Mouse (Mus musculus): ENCODE data around the gene Lama2.
"Not testable (repeated sequence)": the region's sequence is repeated elsewhere in the genome, so short reads cannot be mapped to it uniquely, and the experiment has no call there.

Lama2 gene

DNA sequence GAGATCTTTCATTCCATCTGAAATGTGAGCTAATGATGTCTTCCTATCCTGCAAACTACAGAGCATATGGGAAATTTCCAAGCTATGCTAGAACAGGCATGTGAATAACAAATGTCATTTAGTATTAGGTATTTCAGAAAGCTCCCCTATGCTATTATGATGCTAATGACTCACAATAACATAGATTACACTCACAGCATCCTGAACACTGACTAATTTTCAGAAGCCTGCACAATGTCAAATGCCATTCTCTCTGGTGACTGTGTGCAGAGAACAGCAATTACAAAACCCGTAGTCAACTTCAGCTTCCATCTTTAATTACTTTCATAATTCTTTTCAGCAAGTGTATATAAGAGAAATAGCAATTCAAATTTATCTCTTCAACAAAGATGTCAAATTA, 596.9 kb downstream of the Lama2 start:
- no peak for DNase-seq (ENCODE audit: low read depth, low spot score)

DNA sequence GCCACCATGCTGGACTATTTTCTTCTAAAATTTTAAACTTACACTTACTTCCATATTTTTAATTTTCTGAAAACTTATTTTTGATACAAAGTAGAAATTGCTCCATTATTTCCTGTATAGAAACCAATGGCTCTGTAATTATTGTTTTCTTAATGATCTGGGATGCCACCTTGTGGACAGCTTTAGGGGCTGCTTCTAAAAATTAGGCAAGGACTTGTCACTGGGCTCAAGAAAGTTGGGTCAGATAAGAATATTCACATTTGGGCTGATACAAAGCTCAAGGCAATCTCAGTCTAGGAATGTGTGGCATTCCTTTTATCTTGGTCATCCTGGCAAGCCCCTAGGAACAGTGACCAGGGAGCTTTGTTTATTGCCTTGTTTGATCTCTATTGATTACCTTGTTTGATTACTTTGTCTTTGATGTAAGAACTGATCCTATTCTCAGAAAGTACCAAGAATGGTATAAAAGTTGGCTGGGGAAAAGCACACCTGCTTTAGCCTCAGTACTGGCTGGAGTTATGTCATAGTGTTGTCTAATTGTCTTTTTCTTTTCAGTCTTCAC, 606.7 kb downstream of the Lama2 start:
- no peak for DNase-seq (ENCODE audit: low read depth, low spot score)

DNA sequence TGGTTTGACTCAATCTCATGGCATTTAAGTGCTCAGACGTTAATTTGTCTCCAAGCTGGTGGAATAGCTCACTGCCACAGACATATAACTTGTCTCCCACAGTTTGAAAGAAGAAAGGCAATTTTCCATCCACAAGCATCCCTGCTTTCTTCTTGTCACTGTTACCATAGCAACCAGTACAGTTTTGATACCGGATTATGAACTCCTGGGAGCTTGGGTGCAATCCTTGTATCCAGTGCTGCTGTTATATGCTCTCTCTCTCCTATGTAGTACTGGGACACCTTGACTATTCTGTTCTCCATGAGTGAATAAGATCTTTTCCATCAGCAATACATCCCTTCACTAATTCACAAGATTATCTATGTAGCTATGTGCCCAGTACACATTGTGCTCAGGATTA, 612.2 kb downstream of the Lama2 start:
- DNase-seq (ENCODE audit: low read depth, low spot score), result peak; percentile 35

DNA sequence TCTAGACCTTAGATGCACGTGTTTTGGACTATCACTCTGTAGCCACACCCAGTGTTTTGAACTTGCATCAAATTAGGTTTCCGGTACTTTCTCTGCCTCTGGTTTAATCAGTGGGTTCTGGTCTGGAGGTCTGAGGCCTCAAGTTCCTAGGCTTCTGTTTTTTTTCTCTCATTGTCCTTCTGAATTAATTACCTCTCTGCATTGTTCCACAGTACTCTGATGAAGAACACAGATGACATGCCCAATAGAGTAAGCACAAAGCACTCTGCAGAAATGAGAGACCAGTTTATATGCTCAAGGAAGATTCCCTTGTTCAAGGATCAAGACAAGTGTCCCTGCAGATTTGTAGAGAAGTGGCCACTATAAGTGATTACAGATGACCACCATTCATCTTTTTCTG, 613.8 kb downstream of the Lama2 start:
- no peak for DNase-seq (ENCODE audit: low read depth, low spot score)

DNA sequence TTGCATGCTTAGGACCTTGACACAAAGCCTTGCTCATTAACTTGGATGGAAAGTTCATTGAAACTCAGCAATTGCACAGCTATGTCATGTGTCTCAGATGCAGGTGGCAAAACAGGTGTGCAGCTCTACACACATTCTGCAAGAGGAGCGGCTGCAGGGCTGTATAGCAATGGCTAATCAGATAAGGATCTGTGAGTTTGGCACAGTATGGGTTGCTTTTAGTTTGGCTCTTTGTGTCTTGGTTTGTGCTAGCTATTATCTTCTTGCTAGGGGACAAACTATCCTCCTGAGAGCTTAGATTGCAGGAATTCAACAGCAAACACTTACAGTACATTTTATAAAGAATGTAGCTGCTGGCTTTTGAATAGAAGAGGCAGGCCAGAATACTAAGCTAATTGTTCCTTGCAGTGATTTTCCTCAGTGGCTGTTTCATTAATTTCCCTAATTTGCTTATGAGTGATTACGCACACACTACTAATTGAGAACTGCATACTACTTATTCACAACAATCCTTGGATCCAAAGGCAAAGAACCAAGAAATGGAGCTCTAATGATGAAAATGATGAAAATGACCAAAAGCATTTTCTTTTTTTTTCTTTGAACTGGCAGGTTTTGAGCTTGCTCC, 617.9 kb downstream of the Lama2 start:
- no peak for DNase-seq (ENCODE audit: low read depth, low spot score)

DNA sequence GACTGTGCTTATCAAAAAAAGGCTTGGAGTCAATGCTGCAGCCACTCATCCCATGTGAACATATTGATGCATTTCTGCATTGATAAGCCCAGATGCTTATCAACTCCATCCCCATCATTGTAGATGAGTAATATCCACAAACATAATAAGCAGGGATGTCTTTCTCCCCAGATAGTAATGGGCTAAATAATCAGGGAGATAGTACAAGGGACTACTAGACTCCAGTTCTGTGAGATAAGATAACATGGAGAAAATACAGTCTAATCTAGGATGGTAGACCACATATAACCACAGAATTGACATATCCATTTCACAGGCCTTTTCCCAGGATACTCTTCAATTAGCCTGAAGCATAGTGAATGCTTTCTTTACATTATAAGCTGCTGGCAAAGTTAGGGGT, 622.9 kb downstream of the Lama2 start:
- DNase-seq (ENCODE audit: low read depth, low spot score), result no peak

DNA sequence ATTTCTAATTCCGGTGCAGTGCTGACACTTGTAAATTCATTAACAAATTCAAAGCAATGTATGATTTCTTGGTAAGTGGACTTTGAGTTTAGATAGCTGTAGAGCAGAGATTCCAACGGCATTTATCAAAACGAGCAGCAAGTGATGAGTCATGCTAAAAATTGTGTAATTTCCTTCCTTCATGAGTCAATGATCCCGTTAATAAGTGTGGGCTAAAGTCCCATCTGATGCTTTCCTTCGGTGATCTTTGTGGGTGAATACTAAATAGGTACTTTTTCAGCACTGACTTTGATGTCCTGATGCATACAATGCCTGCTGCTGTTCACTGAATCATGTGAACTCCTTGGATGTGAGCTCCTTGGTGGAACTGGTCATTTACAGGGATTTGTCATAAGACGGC, 623.6 kb downstream of the Lama2 start:
- peak; percentile 40 for DNase-seq (ENCODE audit: low read depth, low spot score)

DNA sequence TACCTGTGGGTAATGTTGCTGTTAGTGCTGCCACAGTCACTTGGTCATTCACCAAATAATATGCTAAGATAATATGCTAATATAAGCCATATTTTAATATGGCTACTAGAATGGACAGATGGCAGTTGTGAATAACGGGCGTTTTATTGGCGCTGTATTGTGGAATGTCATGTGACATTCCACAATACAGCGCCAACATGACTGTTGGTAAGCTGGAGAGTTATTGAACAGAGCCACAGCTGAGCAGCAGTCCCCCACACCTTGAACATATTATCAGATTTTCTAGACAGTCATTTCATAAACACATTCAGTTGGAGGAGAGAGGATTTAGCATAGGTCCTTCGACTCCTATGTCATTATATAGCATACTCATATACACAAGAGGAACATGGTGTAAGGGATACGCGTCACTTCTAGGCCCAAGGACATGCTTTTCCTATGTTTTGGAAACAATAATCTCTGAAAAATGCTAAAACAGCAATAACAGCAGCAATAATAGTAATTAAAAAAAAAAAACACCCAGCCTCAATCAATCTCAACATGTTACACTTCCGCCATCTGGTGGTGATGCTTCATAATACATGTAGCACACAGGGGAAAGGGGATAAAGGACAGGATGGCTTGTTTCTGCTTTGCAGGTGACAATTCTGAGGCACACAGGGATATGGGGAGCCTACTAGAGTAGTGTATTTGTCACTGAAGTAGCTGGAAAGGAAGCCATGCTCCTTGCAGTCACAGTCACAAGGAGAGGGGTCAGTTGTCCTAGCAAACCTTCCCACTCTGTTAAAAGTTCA, 624.2 kb downstream of the Lama2 start:
- peak; percentile 72 for DNase-seq (ENCODE audit: low read depth, low spot score)

DNA sequence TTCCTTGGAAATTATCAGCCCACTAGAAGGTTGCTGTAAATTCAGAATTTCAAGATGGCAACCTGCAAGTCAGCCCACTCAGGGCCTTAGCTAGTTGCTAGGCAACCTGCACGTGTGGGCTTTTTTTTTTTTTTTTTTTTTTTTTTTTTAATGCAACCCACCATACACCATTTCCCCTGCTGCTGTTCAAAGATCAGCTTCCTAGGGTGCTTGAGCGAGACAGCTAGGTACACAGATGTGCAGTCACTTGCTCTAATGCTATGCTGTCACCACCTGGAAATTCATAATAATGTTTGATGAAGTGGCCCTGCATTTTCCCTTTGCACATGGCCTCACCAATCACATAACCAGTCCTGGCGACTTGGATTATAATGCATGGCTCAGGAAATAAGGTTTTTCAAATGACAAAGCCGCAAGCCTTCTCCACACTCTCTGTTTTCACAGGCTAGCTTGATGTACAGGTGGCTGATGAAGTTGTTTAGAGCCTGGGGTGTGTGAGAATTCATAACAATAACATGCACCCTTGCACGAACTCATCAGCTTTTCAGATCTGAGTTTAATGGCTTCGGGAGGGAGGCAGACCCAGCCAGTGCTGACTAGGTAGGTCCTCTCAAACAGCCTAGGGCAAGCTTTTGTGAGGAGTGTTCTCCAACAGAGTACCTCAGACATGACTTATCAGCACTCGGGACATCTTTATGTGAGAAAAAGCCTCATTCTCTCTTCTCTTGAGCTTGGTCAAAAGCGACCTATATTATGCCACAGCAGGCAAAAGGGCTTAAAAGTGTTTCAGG, 625.4 kb downstream of the Lama2 start:
- no peak for DNase-seq (ENCODE audit: low read depth, low spot score)

DNA sequence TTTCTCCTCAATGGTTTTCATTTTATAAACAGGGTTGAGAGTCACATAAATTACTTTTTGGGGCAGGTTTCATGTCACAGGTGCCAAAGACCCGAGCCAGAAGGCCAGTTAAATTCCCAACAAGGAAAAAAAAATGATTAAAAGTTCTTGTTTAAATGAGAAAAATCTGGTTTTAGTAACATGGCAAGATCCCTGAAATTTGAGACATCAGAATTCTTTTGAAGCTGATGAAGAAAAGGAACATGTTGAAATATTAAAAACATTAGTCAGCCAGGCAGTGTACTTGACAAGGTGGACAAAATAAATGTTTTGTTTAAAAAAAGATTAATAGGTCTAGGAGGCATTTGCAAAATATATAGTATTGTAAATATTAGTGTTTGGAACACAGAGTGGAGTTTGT, 634.1 kb downstream of the Lama2 start:
- DNase-seq (ENCODE audit: low read depth, low spot score), result no peak

DNA sequence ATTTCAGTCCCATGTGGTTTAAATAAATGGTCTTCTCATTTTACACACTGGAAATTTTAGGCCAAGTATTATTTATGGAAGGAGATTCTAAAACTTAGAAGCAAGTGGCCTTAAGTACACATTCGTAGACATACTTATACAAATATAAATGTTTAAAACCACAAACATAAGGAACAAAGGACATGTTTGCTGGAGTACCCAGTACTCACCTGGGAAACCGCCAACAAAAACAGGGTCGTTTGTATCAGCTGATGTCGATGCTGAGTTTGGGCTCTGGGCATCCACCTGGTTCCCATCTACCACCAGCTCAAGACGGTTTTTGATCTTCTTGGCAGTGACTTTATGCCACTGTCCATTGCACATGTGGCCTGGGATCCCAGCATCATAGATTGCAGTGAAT, 635.5 kb downstream of the Lama2 start:
- not testable (repeated sequence) for DNase-seq (ENCODE audit: low read depth, low spot score)

DNA sequence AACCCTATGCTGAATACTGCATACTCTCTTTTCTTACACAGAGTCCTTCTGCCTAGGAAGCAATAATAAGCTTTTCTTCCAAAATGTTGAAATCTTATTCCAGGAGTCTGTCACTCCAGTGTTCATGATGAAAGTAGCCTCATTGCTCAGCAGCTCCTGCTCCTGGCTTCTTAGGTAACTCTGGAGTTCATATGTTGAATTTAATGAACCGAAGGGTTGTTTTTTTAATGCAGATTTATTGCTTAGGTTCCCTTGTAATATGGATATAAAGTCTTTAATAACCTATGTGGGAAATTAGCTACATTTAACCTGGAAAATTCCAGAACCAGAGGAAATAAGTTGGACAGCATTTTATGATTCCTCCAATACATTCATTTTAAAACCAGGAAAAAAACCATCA, 636.0 kb downstream of the Lama2 start:
- DNase-seq (ENCODE audit: low read depth, low spot score), result no peak

DNA sequence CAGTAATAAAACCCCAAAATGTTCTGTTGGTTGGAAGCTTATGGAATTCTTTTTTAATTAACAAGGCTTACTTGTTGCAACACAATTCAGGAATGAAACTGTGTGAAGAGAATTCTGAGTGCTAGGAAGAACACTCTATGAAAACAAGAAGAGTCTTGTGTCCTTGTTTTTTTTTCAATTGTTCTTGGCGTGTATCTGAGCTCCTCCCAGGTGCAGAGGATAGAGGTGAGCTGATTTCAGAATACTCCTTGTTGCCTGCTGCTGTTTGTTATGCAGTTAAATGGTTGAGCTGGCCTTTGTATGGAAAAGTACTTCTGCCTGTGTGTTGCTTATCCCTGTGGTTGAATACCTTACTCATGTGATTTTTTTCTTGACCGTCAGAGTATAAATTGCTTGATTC, 636.9 kb downstream of the Lama2 start:
- no peak for DNase-seq (ENCODE audit: low read depth, low spot score)

DNA sequence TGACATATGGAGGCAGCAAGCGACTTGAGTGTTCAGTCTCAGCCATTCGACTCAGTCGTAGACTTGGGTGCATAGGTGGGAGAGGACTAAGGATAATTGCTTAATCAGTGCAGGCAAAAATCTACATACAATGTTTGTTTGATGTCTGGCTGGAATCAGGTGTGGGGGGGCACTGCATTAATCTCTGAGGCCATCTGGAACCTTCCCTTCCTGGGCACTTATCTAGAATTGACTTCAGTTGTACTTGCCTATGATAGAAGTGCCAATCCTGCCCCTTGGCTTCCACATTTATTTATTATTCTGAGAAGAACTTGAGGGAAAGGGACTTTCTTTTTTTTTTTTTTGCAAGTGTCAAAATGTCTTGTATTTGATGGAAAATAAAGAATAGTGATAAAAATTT, 644.2 kb downstream of the Lama2 start:
- DNase-seq (ENCODE audit: low read depth, low spot score), result no peak

DNA sequence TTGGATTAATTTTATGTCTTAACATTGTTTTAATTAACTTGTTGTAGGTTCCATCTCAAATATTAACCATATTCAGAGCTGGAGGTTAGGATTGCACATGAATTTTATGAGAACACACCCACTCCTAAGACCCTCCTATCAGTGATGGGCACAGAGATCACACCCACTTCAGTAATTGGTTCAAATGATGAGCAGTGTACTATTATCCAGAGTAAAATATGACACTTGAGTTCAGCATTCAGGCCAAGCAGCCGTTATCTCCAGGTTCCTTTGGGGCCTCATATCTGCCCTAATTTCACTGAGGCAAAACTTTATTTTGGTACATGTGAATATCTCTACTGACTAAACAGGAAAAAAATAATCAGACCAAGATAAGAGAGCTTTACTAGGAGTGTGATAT, 645.3 kb downstream of the Lama2 start:
- DNase-seq (ENCODE audit: low read depth, low spot score), result no peak

DNA sequence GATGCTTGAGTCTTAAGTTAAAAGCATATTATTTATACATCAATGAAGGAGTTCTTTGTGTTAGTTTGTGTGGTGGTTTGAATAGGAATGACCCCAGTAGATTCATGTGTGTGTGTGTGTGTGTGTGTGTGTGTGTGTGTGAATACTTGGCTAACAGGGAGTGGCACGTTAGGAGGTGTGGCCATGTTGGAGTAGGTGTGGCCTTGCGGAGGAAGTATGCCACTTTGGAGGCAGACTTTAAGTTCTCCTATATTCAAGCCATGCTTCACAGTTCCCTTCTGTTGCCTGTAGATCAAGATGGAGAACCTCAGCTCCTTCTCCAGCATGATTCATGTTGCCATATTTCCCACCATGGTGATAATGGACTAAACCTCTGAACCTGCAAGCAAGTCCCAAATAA, 646.0 kb downstream of the Lama2 start:
- DNase-seq (ENCODE audit: low read depth, low spot score), result no peak

DNA sequence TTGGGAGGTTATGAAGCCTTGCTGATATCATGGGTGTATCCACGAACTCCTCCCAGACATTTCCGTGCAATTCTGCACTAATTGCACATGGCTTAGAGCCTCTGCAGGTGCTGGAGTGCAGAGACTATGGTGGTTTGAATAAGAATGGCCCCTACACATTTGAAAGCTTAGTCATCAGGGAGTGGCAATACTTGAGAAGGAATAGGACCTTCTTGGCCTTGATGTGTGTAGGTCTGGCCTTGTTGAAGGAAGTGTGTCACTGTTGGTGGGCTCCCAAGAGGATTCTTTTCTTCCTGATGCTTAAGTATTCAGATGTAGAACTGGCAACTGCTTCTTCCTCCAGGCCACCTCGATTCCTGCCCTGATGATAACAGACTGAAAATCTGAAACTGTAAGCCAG, 661.0 kb downstream of the Lama2 start:
- no peak for DNase-seq (ENCODE audit: low read depth, low spot score)

DNA sequence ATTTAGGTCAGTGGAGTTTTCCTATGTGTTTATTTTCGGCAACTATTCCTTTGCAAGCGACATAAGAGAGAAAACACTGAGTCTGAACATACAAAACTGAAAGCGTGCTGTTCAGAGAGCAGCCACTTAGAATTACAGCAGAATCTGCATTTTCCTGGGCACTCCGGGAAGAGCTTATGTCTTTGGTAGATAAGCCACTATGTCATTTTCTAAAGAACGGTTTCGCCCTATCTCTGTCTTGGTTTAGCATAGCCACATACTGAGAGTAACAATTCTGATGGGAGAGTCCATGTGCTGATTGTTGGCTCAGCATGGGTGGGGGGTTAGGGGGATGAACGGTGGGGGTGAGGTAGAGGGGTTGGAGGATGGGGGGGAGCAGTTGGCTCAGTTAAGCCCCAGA, 669.1 kb downstream of the Lama2 start:
- peak; percentile 29 for DNase-seq (ENCODE audit: low read depth, low spot score)

DNA sequence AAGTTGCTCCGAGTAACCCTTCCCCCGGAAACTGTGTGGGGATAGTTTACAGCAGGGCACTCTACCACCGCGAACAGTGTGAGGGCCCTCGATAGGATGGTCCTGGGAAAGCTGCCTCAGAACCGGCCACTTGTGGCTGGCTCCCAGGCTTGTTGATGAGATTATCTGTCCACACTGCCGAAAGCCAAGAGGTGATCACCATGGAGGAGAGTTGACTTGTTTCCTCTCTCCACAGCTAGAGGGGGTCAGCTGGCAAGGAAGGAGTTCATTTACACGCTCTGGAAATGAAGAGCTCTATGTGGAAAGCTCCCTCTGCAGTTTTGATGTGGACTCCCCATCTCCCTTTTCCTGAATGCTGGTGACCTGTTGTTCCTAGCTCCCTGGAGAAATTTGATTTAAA, 669.9 kb downstream of the Lama2 start:
- peak; percentile 18 for DNase-seq (ENCODE audit: low read depth, low spot score)

DNA sequence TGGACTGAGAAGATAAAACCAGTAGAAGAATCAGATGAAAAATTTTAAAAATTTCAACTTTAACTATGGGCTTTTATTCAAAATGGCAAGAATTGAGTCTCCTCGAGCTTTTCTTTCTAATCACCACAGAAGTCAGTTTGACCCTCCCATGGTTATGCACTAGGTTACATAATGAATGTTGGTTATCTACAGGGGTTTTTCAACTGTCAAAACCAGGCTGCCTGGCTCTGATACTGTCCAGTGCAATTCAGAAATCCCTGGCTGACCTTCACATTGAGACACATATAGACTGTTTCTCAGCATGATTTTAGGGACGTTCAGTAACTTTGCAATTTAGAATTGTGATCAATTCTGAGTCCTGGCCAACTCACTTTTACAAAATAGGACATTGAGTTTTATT, 671.2 kb downstream of the Lama2 start:
- no peak for DNase-seq (ENCODE audit: low read depth, low spot score)

DNA sequence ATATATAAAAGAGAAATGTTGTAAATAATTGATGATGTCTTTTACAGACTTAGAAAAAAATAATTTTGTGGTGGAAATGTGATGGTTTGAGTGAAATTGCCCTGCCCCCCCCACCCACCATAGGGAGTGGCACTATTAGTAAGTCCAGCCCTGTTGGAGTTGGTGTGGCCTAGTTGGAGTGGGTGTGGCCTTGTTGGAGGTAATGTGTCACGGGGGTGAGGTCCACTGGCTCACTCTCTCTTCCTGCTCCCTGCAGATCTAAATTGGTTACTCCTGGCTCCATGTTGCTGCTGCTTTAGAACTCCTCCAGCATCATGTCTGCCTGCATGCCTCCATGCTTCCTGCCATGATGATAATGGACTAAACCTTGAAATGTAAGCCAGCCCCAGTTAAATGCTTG, 680.0 kb downstream of the Lama2 start:
- DNase-seq (ENCODE audit: low read depth, low spot score), result no peak

DNA sequence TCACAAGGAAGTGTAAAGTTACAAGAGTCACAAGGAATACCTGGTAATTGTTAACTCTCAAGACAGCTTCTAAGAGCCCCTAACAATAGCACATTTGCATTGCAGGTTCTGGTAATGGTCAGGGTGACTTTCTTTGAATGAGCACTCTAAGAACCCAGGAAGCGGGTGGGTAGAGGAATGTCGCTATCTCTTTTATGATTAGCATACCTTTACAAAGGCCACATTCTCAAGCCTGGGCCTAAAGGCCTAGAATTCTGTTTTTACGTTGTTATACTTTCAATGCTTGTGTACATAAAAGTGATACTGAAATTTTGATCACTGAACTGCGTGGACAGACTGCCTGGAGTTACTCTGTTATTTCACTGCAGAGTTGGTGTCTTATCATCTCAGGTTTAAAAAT, 681.1 kb downstream of the Lama2 start:
- DNase-seq (ENCODE audit: low read depth, low spot score), result not testable (repeated sequence)

Data from brain, adult 2 months (tissue).